Mouse (Mus musculus) cerebellum, adult 11-12 months (tissue): ENCODE data around the gene Rasal3.

ENCODE experiments used
- DNase-seq: peaks from one replicate; pipeline ENCODE4 v3.0.0; 2022

The Rasal3 gene

GRCm38 (mm10) chr17:32403417-32403816 lies at the start of gene Rasal3:
Gene Rasal3 (minus strand): TSS chr17:32403583.
- DNase-seq, result no peak

GRCm38 (mm10) chr17:32452482-32452881 lies 49.1 kb upstream of the Rasal3 start, which contains the start of gene Cyp4f39:
Gene Cyp4f39 (plus strand): TSS chr17:32452723.
- no peak for DNase-seq

GRCm38 (mm10) chr17:32450844-32451537 lies 47.6 kb upstream of the Rasal3 start:
- no peak for DNase-seq

- no peak for DNase-seq
Measured at GRCm38 (mm10) chr17:32449042-32449441, 45.7 kb upstream of the Rasal3 start.

GRCm38 (mm10) chr17:32447195-32447594 lies 43.8 kb upstream of the Rasal3 start:
- no peak for DNase-seq

GRCm38 (mm10) chr17:32445016-32445415 lies 41.6 kb upstream of the Rasal3 start:
- no peak for DNase-seq

- no peak for DNase-seq
Measured at GRCm38 (mm10) chr17:32443245-32443644, 39.9 kb upstream of the Rasal3 start.

GRCm38 (mm10) chr17:32437106-32437505 lies 33.7 kb upstream of the Rasal3 start:
- no peak for DNase-seq

GRCm38 (mm10) chr17:32435151-32435550 lies 31.8 kb upstream of the Rasal3 start:
- DNase-seq, result no peak

GRCm38 (mm10) chr17:32434324-32434723 lies 30.9 kb upstream of the Rasal3 start:
- no peak for DNase-seq

GRCm38 (mm10) chr17:32431972-32432371 lies 28.6 kb upstream of the Rasal3 start:
- no peak for DNase-seq

GRCm38 (mm10) chr17:32426610-32427009 lies 23.2 kb upstream of the Rasal3 start:
- no peak for DNase-seq

GRCm38 (mm10) chr17:32424034-32424433 lies 20.7 kb upstream of the Rasal3 start, which contains the start of gene Pglyrp2:
Gene Pglyrp2 (minus strand): TSS chr17:32424167.
- DNase-seq, result no peak

- no peak for DNase-seq
Measured at GRCm38 (mm10) chr17:32420781-32421180, 17.4 kb upstream of the Rasal3 start.

- DNase-seq, result no peak
Measured at GRCm38 (mm10) chr17:32419989-32420388, 16.6 kb upstream of the Rasal3 start.

GRCm38 (mm10) chr17:32416771-32417170 lies 13.4 kb upstream of the Rasal3 start:
- DNase-seq, result no peak

- DNase-seq, result no peak
Measured at GRCm38 (mm10) chr17:32415417-32416020, 12.1 kb upstream of the Rasal3 start.

GRCm38 (mm10) chr17:32411898-32412297 lies 8.5 kb upstream of the Rasal3 start:
- DNase-seq, result no peak

GRCm38 (mm10) chr17:32402779-32403157 lies 615 bp downstream of the Rasal3 start:
- no peak for DNase-seq

GRCm38 (mm10) chr17:32402011-32402778 lies 1.2 kb downstream of the Rasal3 start:
- DNase-seq, result no peak

GRCm38 (mm10) chr17:32396266-32396665 lies 7.1 kb downstream of the Rasal3 start:
- DNase-seq, result no peak

- DNase-seq, result no peak
Measured at GRCm38 (mm10) chr17:32393944-32394343, 9.4 kb downstream of the Rasal3 start.

- peak; percentile 97 for DNase-seq
Measured at GRCm38 (mm10) chr17:32389101-32389659, 14.2 kb downstream of the Rasal3 start, which contains the start of gene Wiz. Gene Wiz (minus strand): TSS chr17:32389439.
